Mouse (Mus musculus): ENCODE results near the gene Kif11. TPM values are rescaled to one million over a fixed set of nuclear protein-coding genes. Genes with fewer than 3 reads are reported as not detected.

The Kif11 gene
- polyA plus RNA-seq, 1 experiment from 2014 or later: 48.4 TPM

- Histone ChIP-seq H3K9ac (no peak overlapping the region), H3K36me3 (peaks cover 10% of the 10 kb centered on the region), H3K4me2 (no peak overlapping the region), H3K27ac (no peak overlapping the region), H3K27me3 (no peaks in the 10 kb centered on the region), H3K9me3 (no peaks in the 10 kb centered on the region), H3K4me3 (no peak overlapping the region), H3K4me1 (no peaks in the 10 kb centered on the region)
- ATAC-seq (ENCODE audit: insufficient number of reproducible peaks, low FRiP score, low TSS enrichment, low read depth): no peak
- WGBS: 71% methylated on average over 3 of the region's 3 CpGs
These were observed 23.4 kb upstream of the Kif11 start for GRCm38 (mm10) chr19:37352756-37353155.

GRCm38 (mm10) chr19:37353331-37353730 is 22.9 kb upstream of the Kif11 start:
- H3K9ac ChIP-seq: no peak overlapping the region

GRCm38 (mm10) chr19:37360044-37360443 is 16.2 kb upstream of the Kif11 start:
- Histone ChIP-seq H3K4me1 (no peaks in the 10 kb centered on the region), H3K9me3 (no peaks in the 10 kb centered on the region), H3K27me3 (no peaks in the 10 kb centered on the region), H3K9ac (no peak overlapping the region), H3K4me3 (no peak overlapping the region), H3K36me3 (no peaks in the 10 kb centered on the region), H3K27ac (no peak overlapping the region), H3K4me2 (no peak overlapping the region)
- no peak for ATAC-seq (ENCODE audit: insufficient number of reproducible peaks, low FRiP score, low TSS enrichment, low read depth)
- WGBS: 63% methylated on average over 5 of the region's 5 CpGs

More at GRCm38 (mm10) chr19:37353331-37353730, 22.9 kb upstream of the Kif11 start:
- H3K4me3 ChIP-seq: no peak overlapping the region
- no peaks in the 10 kb centered on the region for H3K9me3 ChIP-seq
- no peaks in the 10 kb centered on the region for H3K27me3 ChIP-seq
- ATAC-seq (ENCODE audit: insufficient number of reproducible peaks, low FRiP score, low TSS enrichment, low read depth): no peak
- no peak overlapping the region for H3K27ac ChIP-seq
- no peak overlapping the region for H3K4me2 ChIP-seq
- peaks cover 10% of the 10 kb centered on the region for H3K36me3 ChIP-seq
- WGBS: 75% methylated on average over 6 of the region's 6 CpGs
- H3K4me1 ChIP-seq: no peaks in the 10 kb centered on the region

- Histone ChIP-seq H3K9ac (no peak overlapping the region), H3K4me2 (no peak overlapping the region), H3K4me3 (no peak overlapping the region), H3K4me1 (no peaks in the 10 kb centered on the region), H3K27ac (no peak overlapping the region), H3K36me3 (no peaks in the 10 kb centered on the region), H3K9me3 (no peaks in the 10 kb centered on the region), H3K27me3 (no peaks in the 10 kb centered on the region)
- 34% methylated on average over 5 of the region's 5 CpGs for WGBS
- ATAC-seq (ENCODE audit: insufficient number of reproducible peaks, low FRiP score, low TSS enrichment, low read depth): no peak
These were observed 13.7 kb upstream of the Kif11 start for GRCm38 (mm10) chr19:37362545-37362944.

DNA sequence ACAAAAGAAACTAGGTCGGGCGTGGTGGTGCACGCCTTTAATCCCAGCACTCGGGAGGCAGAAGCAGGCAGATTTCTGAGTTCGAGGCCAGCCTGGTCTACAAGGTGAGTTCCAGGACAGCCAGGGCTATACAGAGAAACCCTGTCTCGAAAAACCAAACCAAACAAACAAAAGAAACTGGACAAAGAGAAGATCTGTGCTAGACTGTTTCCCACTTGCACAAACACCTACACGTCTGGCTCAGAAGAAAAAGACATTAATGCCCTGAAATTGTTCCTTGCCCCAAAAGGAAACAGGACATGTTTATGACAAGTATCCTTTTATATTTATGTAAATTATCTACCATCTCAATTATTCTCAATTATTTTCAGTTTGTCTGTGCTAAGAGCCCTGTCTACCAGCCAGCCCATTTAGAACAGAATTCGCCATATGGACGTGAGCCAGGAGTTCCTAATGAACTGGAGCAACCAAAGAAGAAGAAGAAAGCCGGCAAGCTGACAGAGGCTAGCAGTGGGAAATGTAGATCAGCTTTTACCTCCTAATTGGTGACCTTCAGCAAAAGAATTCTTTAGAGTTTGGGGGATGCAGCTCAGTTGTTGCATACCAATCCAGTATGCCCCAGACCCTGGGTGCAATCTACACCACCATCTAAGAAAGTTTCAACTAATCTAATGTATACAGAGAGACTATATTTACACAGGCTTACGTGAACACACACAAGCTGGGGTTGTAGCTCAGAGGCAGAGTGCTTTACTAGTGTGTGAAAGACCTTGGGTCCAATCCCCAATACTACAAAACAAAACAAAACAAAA is 12.9 kb upstream of the Kif11 start:
- no peak for ATAC-seq (ENCODE audit: insufficient number of reproducible peaks, low FRiP score, low TSS enrichment, low read depth)
- H3K27me3 ChIP-seq: no peaks in the 10 kb centered on the region
- 84% methylated on average over 11 of the region's 11 CpGs for WGBS

DNA sequence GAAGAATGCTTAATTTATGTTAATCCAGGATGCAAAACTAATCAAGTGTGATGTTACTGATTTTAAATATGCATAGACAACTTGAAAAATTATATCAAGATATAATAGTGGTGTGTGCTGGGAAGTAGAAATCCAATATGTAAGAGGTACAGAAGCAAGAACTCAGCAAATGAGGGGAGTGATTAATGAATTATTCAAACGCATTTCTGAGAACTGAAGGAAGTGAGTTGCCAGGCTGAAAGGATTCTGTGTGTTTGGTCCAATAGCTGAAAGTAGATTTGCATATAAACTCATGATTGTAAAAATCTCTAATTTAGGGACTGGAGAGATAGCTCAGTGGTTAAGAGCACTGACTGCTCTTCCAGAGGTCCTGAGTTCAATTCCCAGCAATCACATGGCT is 7.2 kb upstream of the Kif11 start:
- WGBS: 61% methylated on average over 1 of the region's 1 CpGs
- no peak for ATAC-seq (ENCODE audit: insufficient number of reproducible peaks, low FRiP score, low TSS enrichment, low read depth)
- Histone ChIP-seq H3K36me3 (no peaks in the 10 kb centered on the region), H3K27ac (no peak overlapping the region), H3K27me3 (no peaks in the 10 kb centered on the region), H3K9me3 (no peaks in the 10 kb centered on the region), H3K4me2 (no peak overlapping the region), H3K4me3 (no peak overlapping the region), H3K4me1 (no peaks in the 10 kb centered on the region), H3K9ac (no peak overlapping the region)

More for the DNA sequence above, 12.9 kb upstream of the Kif11 start:
- H3K27ac ChIP-seq: no peak overlapping the region
- H3K9me3 ChIP-seq: no peaks in the 10 kb centered on the region
- H3K9ac ChIP-seq: no peak overlapping the region
- H3K4me3 ChIP-seq: no peak overlapping the region
- H3K4me2 ChIP-seq: no peak overlapping the region
- H3K36me3 ChIP-seq: no peaks in the 10 kb centered on the region
- H3K4me1 ChIP-seq: no peaks in the 10 kb centered on the region

DNA sequence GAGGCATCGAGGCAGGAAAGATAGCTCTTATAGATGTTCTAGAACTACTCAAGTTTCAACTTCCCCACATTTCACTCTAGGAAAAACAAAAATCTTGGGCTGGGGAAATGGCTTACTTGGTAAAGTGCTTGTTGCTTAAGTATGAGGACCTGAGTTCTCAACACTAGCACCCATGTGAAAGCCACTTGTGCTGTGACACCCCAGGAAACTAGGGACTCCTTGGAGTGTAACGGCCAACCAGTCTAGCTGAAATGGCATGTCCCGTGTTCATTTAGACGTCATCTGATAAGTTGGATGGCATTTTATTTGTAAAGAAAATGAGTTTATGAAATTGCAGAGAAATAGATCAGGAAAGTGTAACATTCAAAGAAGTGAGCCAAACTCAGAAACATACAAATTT is 6.3 kb upstream of the Kif11 start:
- Histone ChIP-seq H3K36me3 (no peaks in the 10 kb centered on the region), H3K27me3 (no peaks in the 10 kb centered on the region), H3K9me3 (no peaks in the 10 kb centered on the region), H3K4me2 (no peak overlapping the region), H3K4me3 (no peak overlapping the region), H3K9ac (no peak overlapping the region), H3K27ac (no peak overlapping the region), H3K4me1 (no peaks in the 10 kb centered on the region; the same call in 1 of the 2 replicates)
- 86% methylated on average over 4 of the region's 4 CpGs for WGBS
- ATAC-seq (ENCODE audit: insufficient number of reproducible peaks, low FRiP score, low TSS enrichment, low read depth): no peak

DNA sequence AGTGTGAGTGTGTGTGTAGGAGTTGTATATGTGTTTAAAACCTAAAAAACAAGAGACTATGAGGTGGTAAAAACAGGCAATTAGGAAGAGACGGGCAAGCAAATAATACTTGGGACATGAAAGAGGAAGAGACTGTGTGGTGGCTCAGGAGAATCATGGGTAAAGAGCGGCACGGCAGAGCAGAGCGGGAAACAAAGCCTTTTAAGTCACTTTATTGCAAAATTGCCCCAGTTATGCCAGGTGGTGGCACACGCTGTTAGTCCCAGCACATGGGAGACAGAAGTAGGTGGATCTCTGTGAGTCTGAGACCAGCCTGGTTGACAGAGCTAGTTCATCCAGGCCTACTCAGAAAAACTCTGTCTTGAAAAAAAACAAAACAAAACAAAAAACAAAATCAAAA is 5.8 kb upstream of the Kif11 start:
- Histone ChIP-seq H3K36me3 (no peaks in the 10 kb centered on the region), H3K4me3 (no peak overlapping the region), H3K4me2 (no peak overlapping the region), H3K9ac (no peak overlapping the region), H3K27ac (no peak overlapping the region), H3K4me1 (peaks cover 3% of the 10 kb centered on the region; the same call in 1 of the 2 replicates), H3K9me3 (no peaks in the 10 kb centered on the region), H3K27me3 (no peaks in the 10 kb centered on the region)
- WGBS: 68% methylated on average over 5 of the region's 5 CpGs
- no peak for ATAC-seq (ENCODE audit: insufficient number of reproducible peaks, low FRiP score, low TSS enrichment, low read depth)

DNA sequence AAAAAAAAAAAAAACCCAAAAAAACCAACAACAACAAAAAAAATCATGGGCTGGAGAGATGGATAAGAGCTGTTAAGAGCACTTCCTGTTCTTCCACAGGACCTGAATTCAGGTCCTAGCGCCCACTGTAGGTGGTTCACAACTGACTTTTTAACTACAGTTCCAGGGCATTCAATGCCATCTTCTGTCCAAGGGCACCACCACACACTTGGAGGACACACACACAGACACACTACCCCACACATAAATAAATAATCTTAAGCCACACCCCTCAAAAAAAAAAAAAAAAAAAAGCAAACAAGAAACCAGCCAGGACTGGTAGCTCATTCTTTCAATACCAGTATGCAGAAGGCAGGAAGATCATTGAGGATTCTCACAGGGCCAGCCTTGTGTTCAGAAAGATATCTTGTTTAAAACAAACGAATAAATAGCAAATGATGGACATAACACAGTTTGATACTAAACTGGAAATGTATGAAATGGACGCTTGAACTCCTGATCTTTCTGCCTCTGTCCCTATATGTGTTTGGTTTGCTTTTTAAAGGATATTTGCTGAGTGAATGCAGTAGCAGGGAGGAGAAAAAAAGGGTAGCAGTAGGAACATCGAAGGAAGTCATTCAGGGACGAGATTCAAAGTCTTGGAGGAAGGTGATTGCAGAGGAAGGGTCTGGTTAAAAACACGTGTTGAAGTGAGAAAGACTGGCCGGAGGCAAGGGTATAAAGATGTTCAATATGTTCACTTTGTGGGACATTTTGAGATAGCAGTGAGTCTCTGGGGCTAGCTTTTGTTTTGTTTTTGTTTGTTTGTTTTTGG is 1.1 kb upstream of the Kif11 start:
- Histone ChIP-seq H3K9me3 (no peaks in the 10 kb centered on the region), H3K36me3 (no peaks in the 10 kb centered on the region), H3K27me3 (no peaks in the 10 kb centered on the region), H3K4me3 (peak overlapping the region; percentile 87), H3K27ac (peak overlapping the region; percentile 99), H3K9ac (peak overlapping the region; percentile 65), H3K4me2 (peak overlapping the region; percentile 72), H3K4me1 (peaks cover 10% of the 10 kb centered on the region; the same call in 1 of the 2 replicates)
- 20% methylated on average over 7 of the region's 7 CpGs for WGBS
- no peak for ATAC-seq (ENCODE audit: insufficient number of reproducible peaks, low FRiP score, low TSS enrichment, low read depth)

GRCm38 (mm10) chr19:37376841-37377240 is 638 bp downstream of the Kif11 start:
- no peaks in the 10 kb centered on the region for H3K27me3 ChIP-seq
- ATAC-seq (ENCODE audit: insufficient number of reproducible peaks, low FRiP score, low TSS enrichment, low read depth): no peak
- H3K36me3 ChIP-seq: no peaks in the 10 kb centered on the region
- WGBS: under 1% methylated on average over 11 of the region's 11 CpGs
- no peaks in the 10 kb centered on the region for H3K9me3 ChIP-seq
- H3K4me1 ChIP-seq: peaks cover 10% of the 10 kb centered on the region; the same call in 1 of the 2 replicates
- H3K4me3 ChIP-seq: peak overlapping the region; percentile 87
- peak overlapping the region; percentile 54 for H3K9ac ChIP-seq
- peak overlapping the region; percentile 72 for H3K4me2 ChIP-seq
- no peak overlapping the region; the same call in 1 of the 2 replicates for H3K27ac ChIP-seq

DNA sequence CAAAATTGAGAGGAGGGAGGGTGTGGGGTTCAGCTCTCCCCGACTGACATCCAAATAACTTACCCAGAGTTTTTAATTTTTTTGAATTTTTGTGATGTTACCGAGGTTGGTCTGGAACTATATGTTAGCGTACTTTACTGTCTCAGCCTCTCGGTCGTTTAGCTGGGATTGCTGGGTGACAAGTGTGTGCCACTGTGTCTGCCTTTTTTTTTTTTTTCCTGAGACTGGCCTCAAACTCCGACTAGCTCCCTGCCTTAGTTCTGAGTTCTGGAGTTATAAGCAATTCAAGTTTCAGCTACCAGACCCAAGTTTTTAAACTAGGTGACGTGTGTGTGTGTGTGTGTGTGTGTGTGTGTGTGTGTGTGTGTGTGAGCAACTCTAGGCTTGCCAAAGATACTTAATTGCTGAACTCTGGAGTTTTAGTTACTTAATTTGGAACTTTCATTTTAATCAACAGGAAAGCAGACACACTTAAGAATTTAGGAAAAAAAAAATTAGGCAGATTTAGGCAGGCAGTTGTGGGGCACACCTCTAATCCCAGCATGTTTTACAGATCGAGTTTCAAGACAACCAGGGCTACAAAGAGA is 1.3 kb downstream of the Kif11 start:
- Histone ChIP-seq H3K4me3 (peak overlapping the region; percentile 87), H3K4me2 (peak overlapping the region; percentile 72), H3K27ac (no peak overlapping the region), H3K36me3 (no peaks in the 10 kb centered on the region), H3K4me1 (peaks cover 10% of the 10 kb centered on the region; the same call in 1 of the 2 replicates), H3K9ac (no peak overlapping the region), H3K27me3 (no peaks in the 10 kb centered on the region), H3K9me3 (no peaks in the 10 kb centered on the region)
- 13% methylated on average over 8 of the region's 8 CpGs for WGBS
- ATAC-seq (ENCODE audit: insufficient number of reproducible peaks, low FRiP score, low TSS enrichment, low read depth): no peak

GRCm38 (mm10) chr19:37378816-37379215 is 2.6 kb downstream of the Kif11 start:
- H3K27me3 ChIP-seq: no peaks in the 10 kb centered on the region
- no peak overlapping the region for H3K27ac ChIP-seq
- H3K4me3 ChIP-seq: no peak overlapping the region
- no peak for ATAC-seq (ENCODE audit: insufficient number of reproducible peaks, low FRiP score, low TSS enrichment, low read depth)
- H3K4me2 ChIP-seq: no peak overlapping the region
- WGBS: 70% methylated on average over 6 of the region's 6 CpGs
- peaks cover 10% of the 10 kb centered on the region; the same call in 1 of the 2 replicates for H3K4me1 ChIP-seq
- no peaks in the 10 kb centered on the region for H3K9me3 ChIP-seq
- no peak overlapping the region for H3K9ac ChIP-seq
- no peaks in the 10 kb centered on the region for H3K36me3 ChIP-seq

Measured in limb, embryonic 15.5 days (tissue).